Mouse (Mus musculus): Measurements from ENCODE around the gene Gpc5. TPM values are rescaled to one million over a fixed set of nuclear protein-coding genes. Genes with fewer than 3 reads are reported as not detected.

Gene Gpc5
- total RNA-seq, 2 experiments from 2014 or later: not detected

DNA sequence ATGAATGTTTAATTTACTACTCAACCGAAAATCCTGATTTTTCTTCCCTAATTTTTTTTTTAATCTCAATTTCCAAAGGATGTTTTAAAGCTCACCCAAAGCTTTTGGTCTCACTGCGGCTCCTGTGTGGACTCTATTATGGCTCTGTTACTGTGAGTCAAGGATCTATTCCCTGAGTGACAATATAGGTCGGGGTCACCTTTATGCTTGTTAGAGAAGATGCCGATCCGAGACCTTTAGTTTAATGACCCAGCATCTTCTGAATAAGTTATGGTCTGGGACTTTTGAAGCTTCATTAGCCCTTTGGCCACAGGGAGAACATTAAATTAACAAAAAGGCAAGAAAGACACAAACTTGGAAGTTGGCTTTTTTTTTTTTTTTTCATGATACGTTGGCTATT is 408.8 kb downstream of the Gpc5 start:
- Histone ChIP-seq H3K27ac (no peak overlapping the region), H3K4me3 (no peak overlapping the region)
- TF ChIP-seq CTCF (IDR thresholded peaks at IDR 0.05): no peak
- intact Hi-C loops (cut with DNase I): no loop called here
- no peak for DNase-seq

DNA sequence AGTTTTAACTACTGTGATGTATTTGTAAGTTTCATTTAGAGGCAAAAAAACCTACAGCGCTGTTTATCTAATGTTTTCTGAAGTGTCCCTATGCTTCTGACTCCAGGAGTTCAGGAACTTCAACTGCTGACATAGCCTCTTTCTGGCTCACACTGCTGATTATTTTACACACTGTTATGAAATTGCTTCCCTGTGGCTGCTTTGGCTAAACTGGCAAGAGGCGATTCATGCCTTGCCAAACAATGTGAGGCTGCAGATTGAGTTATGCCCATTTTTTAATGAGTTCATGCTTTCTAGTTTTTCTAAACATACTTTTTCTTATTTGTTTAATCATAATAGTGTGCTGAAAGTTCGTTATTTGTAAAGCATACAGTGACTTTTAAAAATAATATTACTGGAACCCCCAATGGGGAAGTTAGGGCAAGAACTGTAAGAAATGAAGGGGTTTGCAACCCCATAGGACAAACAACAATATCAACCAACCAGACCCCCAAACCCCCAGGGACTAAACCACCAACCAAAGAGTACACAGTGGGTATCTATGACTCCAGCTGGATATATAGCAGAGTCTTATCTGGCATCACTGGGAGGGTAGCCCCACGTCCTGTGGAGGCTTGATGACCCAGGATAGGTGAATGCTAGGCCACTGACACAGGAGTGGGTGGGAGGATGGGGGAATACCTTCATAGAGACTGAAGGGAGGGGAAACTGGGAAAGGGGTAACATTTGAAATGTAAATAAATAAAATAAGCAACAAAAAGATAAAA is 454.7 kb downstream of the Gpc5 start:
- no peak for TF ChIP-seq CTCF (IDR thresholded peaks at IDR 0.05)
- DNase-seq: no peak
- H3K4me3 ChIP-seq: no peak overlapping the region
- intact Hi-C loops (cut with DNase I): no loop called here
- no peak overlapping the region for H3K27ac ChIP-seq

DNA sequence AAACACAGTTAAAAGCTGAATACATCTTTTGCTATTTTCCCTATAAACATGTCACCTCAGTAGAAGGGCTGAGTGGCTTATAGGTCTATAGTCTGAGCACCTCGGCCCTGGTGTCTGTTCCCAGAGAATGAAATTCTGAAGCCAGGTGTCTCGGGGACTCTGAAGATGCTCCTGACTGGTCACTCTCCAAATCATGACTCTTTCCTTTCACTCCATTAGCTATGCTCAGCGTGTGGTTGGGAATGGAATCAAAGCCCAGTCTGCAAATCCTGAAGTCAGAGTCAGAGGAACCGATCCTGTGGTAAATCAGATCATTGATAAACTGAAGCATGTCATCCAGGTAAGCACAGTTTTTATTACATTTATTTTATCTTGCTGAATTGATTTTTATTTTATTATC is 460.0 kb downstream of the Gpc5 start:
- intact Hi-C loops (cut with DNase I): no loop called here
- TF ChIP-seq CTCF (IDR thresholded peaks at IDR 0.05): no peak

DNA sequence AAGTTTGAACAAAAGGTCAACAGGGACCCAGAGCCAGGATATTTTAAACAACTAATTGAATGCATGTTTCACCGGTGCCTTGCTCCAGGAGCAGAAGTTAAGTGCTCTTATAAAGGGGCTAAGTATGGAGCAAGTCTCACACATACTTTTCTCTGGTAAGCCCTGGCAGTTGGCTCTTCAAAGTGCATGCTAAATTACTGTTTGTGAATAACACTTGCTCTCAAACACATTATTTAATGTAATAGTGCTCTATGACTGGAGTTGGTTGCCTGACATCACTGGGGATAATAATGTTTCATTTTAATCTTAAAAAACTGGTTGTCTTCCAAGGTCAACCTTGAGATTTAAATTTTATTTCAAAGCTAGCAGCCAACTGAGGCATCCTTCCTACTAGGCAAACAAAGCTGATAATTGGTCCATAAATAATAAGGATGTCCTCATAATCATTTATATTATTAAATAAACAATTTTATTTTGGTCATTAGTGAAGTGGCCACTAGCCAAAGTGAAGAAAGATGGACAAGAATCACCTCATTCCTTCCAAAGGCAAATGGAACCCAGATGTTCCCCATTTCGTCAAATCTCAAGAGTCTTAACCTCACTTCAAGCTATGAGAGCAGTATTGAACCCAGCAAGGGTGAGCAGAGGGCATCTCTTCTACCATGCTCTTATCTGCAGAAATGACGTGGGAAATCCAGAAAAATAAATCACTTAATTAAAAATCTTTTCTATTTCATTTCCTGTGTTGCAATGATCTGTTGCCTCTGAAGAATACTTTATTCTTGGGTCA is 488.6 kb downstream of the Gpc5 start:
- Histone ChIP-seq H3K4me3 (no peak overlapping the region), H3K27ac (no peak overlapping the region)
- no peak for TF ChIP-seq CTCF (IDR thresholded peaks at IDR 0.05)
- no peak for DNase-seq
- intact Hi-C loops (cut with DNase I): no loop called here

More for the DNA sequence above, 460.0 kb downstream of the Gpc5 start:
- H3K27ac ChIP-seq: no peak overlapping the region
- H3K4me3 ChIP-seq: no peak overlapping the region
- no peak for DNase-seq

DNA sequence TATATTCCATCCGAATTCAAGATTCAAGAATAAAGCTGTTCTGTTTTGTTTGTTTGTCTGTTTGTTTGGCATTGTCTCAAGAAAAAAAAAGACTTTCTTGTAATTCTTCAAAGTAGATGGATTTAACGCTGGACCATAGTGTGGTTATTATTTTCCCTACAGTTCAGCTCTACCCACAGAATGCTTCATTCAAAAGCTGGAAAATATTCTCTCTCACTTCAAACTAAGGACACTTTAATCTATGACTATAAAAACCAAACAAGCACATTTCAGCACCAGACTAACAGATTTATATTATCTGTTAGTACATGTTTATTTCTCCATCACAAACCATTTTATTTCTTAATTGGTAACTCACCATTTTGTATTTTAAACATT is 489.2 kb downstream of the Gpc5 start:
- intact Hi-C loops (cut with DNase I): no loop called here
- Histone ChIP-seq H3K4me3 (no peak overlapping the region), H3K27ac (no peak overlapping the region)
- no peak for DNase-seq
- no peak for TF ChIP-seq CTCF (IDR thresholded peaks at IDR 0.05)

DNA sequence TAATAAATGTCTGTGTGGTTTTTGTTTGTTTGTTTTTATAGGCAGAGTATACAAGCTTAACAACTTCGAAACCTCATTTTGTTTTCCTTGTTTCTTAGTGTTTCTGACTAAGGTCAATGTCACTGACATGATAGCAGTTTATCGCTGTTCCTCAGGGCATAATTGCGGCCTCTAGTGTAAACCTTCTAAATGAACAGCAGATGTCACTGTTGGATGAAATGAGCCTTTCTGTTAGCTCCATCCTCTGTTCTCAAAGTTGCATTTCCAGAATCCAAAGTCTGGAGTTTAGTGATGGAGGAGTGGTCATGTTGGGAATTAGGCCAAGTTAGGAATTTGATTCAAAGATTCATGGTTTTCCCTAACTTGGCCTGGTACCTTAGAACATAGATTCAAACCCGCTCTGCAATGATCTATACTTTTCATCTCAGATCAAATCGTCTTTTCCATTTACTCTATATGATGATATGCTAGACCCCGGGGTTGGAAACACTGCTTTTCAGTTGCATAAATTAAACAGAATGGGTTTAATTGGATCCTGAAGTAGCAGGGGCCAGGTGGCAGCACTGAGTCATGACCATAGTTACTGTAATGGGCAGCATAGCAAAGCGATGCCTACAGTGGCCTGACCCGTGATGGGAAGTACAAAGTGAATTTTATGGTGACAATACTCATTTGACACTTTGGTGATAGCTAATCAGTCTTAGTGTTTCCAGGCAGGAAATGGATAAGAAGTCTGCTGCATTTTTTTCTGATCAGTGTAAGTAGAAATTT is 508.4 kb downstream of the Gpc5 start:
- no peak for DNase-seq
- TF ChIP-seq CTCF (IDR thresholded peaks at IDR 0.05): peak; percentile 15; the same call in 1 of the 2 replicates
- H3K4me3 ChIP-seq: no peak overlapping the region
- intact Hi-C loops (cut with DNase I): no loop called here
- no peak overlapping the region for H3K27ac ChIP-seq

DNA sequence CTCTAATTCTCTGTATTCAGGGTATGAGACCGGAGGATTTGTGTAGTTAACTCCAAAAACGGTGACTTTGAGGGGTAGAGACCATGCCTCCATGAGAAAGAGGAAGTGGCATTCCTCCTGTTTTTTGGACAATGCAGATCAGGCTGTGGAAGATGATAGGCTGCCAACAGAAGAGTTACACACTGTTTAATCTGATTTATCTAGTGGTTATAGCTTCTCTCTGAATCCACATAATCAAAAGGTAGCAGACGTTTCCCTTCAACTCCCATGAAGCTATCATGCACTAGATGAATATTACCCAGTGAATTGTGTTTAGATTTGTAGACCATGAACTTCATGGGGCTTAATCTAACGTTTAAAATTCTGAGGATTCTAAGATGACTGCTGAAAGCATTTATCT is 522.1 kb downstream of the Gpc5 start:
- H3K4me3 ChIP-seq: no peak overlapping the region
- DNase-seq: no peak
- intact Hi-C loops (cut with DNase I): no loop called here
- no peak overlapping the region for H3K27ac ChIP-seq
- TF ChIP-seq CTCF (IDR thresholded peaks at IDR 0.05): no peak

DNA sequence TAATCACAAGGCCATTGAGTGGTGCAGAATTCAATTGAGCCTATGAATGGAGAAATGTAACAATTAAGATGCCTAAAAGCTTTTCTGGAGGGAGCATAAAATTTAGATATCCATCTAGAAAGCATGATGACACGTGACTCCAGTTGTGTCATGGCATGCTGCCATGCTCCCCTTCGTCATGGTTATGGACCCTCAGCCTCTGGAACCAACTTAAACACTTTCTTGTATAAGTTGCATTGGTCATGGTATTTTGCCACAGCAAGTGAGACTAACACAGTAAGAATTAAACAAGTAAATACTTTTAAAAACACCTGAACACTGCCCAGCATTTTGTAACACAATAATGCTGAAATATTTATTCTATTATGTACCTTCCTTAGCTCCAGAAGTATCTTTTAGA is 524.3 kb downstream of the Gpc5 start:
- no peak for DNase-seq
- no peak overlapping the region for H3K27ac ChIP-seq
- intact Hi-C loops (cut with DNase I): no loop called here
- H3K4me3 ChIP-seq: no peak overlapping the region
- no peak for TF ChIP-seq CTCF (IDR thresholded peaks at IDR 0.05)

DNA sequence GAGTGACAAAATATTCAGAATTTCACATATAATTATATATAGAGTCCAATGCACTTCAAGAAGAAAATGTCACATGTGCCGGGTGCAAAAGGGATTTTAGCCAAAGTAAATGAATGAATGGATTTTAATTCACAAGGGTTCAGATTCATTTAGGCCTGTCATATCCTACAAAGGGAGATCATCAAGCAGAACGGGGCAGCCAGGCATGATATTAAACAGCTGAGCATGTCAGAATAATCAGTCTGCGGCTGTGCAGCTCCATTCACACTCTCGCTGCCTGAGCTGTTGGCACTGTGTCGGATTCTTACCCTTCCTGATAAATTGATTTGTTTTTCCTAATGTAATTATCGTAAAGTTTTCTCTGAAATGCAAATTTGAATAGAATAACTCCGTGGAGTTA is 524.8 kb downstream of the Gpc5 start:
- Histone ChIP-seq H3K4me3 (no peak overlapping the region), H3K27ac (no peak overlapping the region)
- intact Hi-C loops (cut with DNase I): no loop called here
- no peak for DNase-seq
- no peak for TF ChIP-seq CTCF (IDR thresholded peaks at IDR 0.05)

DNA sequence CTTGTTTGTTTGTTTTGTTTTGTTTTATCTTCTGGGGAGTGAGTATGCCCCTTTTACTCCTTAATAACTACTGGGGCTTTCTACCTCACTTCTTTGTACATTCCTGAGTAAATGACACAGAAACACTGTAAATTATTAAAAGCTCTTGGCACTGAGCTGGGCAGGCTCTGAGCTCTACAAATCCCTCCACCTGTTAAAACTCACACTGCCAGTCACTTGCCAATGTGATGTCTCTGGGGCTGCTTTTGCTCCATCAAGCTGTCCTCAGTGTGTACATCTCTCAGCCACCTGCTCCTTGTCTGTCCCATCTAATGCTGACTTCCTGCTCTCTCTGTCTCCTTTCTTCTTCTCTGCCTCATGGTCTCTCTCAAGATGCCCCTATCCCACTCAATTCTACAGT is 528.5 kb downstream of the Gpc5 start:
- no peak for TF ChIP-seq CTCF (IDR thresholded peaks at IDR 0.05)
- no peak overlapping the region for H3K4me3 ChIP-seq
- intact Hi-C loops (cut with DNase I): no loop called here
- no peak for DNase-seq
- H3K27ac ChIP-seq: no peak overlapping the region

DNA sequence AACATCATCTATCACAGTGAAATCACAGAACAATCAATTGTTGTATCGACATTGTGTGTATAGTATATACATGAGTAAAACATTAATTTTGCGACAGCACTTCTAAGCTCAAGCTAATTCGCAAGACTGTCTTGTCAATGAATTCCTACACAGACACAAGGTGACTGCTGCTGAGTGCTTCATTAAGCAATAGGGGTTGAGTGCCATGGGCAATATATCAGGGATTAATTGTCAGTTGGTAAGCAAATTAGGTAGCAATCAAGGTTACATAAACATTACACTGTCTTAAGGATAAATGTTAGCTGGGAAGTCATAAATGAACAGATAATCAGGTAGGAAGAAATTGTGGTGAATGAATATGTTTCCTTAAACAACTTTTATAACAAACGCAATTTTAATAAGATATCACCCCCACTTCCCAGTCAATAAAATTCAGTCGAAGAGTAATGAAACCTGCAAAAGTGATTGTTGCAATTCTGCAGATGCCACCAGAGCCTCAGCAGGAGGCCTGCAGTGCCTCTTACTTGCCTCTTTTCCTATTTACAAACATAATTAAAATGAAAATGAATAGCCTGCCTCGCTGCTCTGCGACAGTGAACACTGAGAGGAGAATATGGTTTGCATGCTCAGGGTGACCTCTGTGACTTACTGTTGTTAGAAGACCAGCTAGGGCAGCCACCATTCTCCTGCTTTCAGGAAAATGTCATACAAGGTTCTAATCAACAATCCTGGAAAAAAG is 539.3 kb downstream of the Gpc5 start:
- intact Hi-C loops (cut with DNase I): no loop called here

DNA sequence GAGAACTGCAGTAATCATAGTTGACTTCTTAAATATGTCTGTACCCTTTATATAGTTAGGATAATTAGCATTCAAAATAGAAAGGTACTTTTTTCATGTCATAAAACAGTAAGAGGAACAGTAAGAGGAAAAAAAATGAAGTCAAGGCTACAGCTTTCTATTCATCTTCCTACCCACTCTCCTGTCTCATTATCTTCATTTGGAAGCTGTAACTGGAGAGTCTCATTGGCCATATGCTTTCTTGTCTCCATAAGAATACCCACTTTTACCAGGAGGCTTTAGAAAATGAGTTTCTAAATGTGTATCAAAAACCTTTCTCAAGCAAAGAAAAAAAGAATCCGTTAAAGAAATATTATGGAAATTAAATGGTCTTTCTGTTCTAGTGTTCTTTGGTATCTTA is 541.3 kb downstream of the Gpc5 start:
- H3K4me3 ChIP-seq: no peak overlapping the region
- no peak for DNase-seq
- intact Hi-C loops (cut with DNase I): no loop called here
- H3K27ac ChIP-seq: no peak overlapping the region
- TF ChIP-seq CTCF (IDR thresholded peaks at IDR 0.05): no peak

More for the DNA sequence above, 539.3 kb downstream of the Gpc5 start:
- no peak for TF ChIP-seq CTCF (IDR thresholded peaks at IDR 0.05)
- Histone ChIP-seq H3K27ac (no peak overlapping the region), H3K4me3 (no peak overlapping the region)
- no peak for DNase-seq
